Mouse (Mus musculus) heart, postnatal 0 days (tissue): ENCODE measurements around the gene Slfn5.

Experiments used
- CTCF ChIP-seq: IDR thresholded peaks from 2 replicates; pipeline ENCODE4 v1.5.1; 2016; ENCODE audit warnings: antibody characterized with exemption, control low read depth, low read depth
- EP300 ChIP-seq: IDR thresholded peaks from 2 replicates; pipeline ENCODE4 v1.6.1; 2016; ENCODE audit warnings: antibody characterized with exemption, low read depth

GRCm38 (mm10) chr11:82987621-82988020, 36.5 kb downstream of the Slfn5 start:
- TF ChIP-seq EP300 (no peak), CTCF (no peak)
